Mouse (Mus musculus) lung, adult 2 months (tissue): ENCODE measurements around the gene Gm20388.

Experiments
- CTCF ChIP-seq: fragments of 200-500 bp; IDR thresholded peaks from 2 replicates; pipeline ENCODE4 v1.5.1; 2011; ENCODE audit warnings: mild to moderate bottlenecking, low read length, control low read depth; ENCODE audit not compliant: insufficient read depth
- POLR2A ChIP-seq: fragments of 200-500 bp; IDR thresholded peaks from 2 replicates; pipeline ENCODE4 v1.6.1; 2011; ENCODE audit warnings: low read depth, mild to moderate bottlenecking, control low read depth, low read length, borderline replicate concordance; ENCODE audit errors: extremely low read depth

GRCm38 (mm10) chr8:121811931-121812570 is 1901.4 kb downstream of the Gm20388 start:
- TF ChIP-seq CTCF (no peak), POLR2A (no peak)
